Mouse (Mus musculus): ENCODE measurements at regions not wholly inside any gene's neighbourhood (a gene's known extent, or its start where the extent isn't known, plus 50 kb on each side); places are given as distances from the start of the nearest gene placed in this dataset.

GRCm38 (mm10) chr13:72198341-72199105 is 235.0 kb upstream of the Irx1 start:
- Histone ChIP-seq H3K9ac (ENCODE audit: low read depth, low read length) (no peak overlapping the region), H3K4me2 (replicated peaks; ENCODE audit: low read depth) (peak overlapping the region; percentile 41), H3K27me3 (replicated peaks; ENCODE audit: control insufficient read depth, insufficient read depth, low read length) (no peaks in the 10 kb centered on the region), H3K9me3 (ENCODE audit: control insufficient read depth) (no peaks in the 10 kb centered on the region), H3K27ac (ENCODE audit: low read depth, low read length) (no peak overlapping the region), H3K4me3 (ENCODE audit: low read depth, low read length) (no peak overlapping the region), H3K36me3 (ENCODE audit: control insufficient read depth, insufficient read depth) (no peaks in the 10 kb centered on the region), H3K4me1 (replicated peaks; ENCODE audit: control insufficient read depth, insufficient read depth, low read length) (0 out of 2 replicates have a peak, but pooled peaks cover 5% of the 10 kb centered on the region)
- WGBS: 32% methylated on average over 22 of the region's 22 CpGs
- TF ChIP-seq CTCF (IDR thresholded peaks at IDR 0.05; ENCODE audit: low read depth): no peak
- no peak for ATAC-seq

- H3K9me3 ChIP-seq (ENCODE audit: control insufficient read depth): no peaks in the 10 kb centered on the region
- no peak overlapping the region for H3K4me3 ChIP-seq (ENCODE audit: low read depth, low read length)
- H3K4me2 ChIP-seq (replicated peaks; ENCODE audit: low read depth): peak overlapping the region; percentile 48
- no peak for TF ChIP-seq CTCF (IDR thresholded peaks at IDR 0.05; ENCODE audit: low read depth)
- H3K27ac ChIP-seq (ENCODE audit: low read depth, low read length): no peak overlapping the region
- 61% methylated on average over 5 of the region's 5 CpGs for WGBS
- H3K4me1 ChIP-seq (replicated peaks; ENCODE audit: control insufficient read depth, insufficient read depth, low read length): no peaks in the 10 kb centered on the region
- H3K36me3 ChIP-seq (ENCODE audit: control insufficient read depth, insufficient read depth): no peaks in the 10 kb centered on the region
- ATAC-seq: no peak
- no peak overlapping the region for H3K9ac ChIP-seq (ENCODE audit: low read depth, low read length)
- H3K27me3 ChIP-seq (replicated peaks; ENCODE audit: control insufficient read depth, insufficient read depth, low read length): 0 out of 2 replicates have a peak, but pooled peaks cover 6% of the 10 kb centered on the region
Measured at GRCm38 (mm10) chr13:72209518-72209917, 246.0 kb upstream of the Irx1 start.

GRCm38 (mm10) chr13:72209946-72210456 is 246.5 kb upstream of the Irx1 start:
- H3K4me1 ChIP-seq (replicated peaks; ENCODE audit: control insufficient read depth, insufficient read depth, low read length): no peaks in the 10 kb centered on the region
- H3K4me3 ChIP-seq (ENCODE audit: low read depth, low read length): no peak overlapping the region
- H3K27me3 ChIP-seq (replicated peaks; ENCODE audit: control insufficient read depth, insufficient read depth, low read length): 0 out of 2 replicates have a peak, but pooled peaks cover 6% of the 10 kb centered on the region
- no peak overlapping the region for H3K9ac ChIP-seq (ENCODE audit: low read depth, low read length)
- no peaks in the 10 kb centered on the region for H3K36me3 ChIP-seq (ENCODE audit: control insufficient read depth, insufficient read depth)
- TF ChIP-seq CTCF (IDR thresholded peaks at IDR 0.05; ENCODE audit: low read depth): 0 out of 2 replicates have a peak, but pooled peaks have one; percentile 17
- ATAC-seq: peak; percentile 86
- no peaks in the 10 kb centered on the region for H3K9me3 ChIP-seq (ENCODE audit: control insufficient read depth)
- H3K4me2 ChIP-seq (replicated peaks; ENCODE audit: low read depth): peak overlapping the region; percentile 48
- no peak overlapping the region for H3K27ac ChIP-seq (ENCODE audit: low read depth, low read length)
- 7% methylated on average over 10 of the region's 10 CpGs for WGBS

- H3K9me3 ChIP-seq (ENCODE audit: control insufficient read depth): no peaks in the 10 kb centered on the region
- H3K9ac ChIP-seq (ENCODE audit: low read depth, low read length): no peak overlapping the region
- peak overlapping the region; percentile 48 for H3K4me2 ChIP-seq (replicated peaks; ENCODE audit: low read depth)
- peak; percentile 57 for ATAC-seq
- no peak overlapping the region for H3K4me3 ChIP-seq (ENCODE audit: low read depth, low read length)
- H3K36me3 ChIP-seq (ENCODE audit: control insufficient read depth, insufficient read depth): no peaks in the 10 kb centered on the region
- 48% methylated on average over 7 of the region's 7 CpGs for WGBS
- H3K27me3 ChIP-seq (replicated peaks; ENCODE audit: control insufficient read depth, insufficient read depth, low read length): 0 out of 2 replicates have a peak, but pooled peaks cover 6% of the 10 kb centered on the region
- H3K4me1 ChIP-seq (replicated peaks; ENCODE audit: control insufficient read depth, insufficient read depth, low read length): no peaks in the 10 kb centered on the region
- TF ChIP-seq CTCF (IDR thresholded peaks at IDR 0.05; ENCODE audit: low read depth): no peak
- H3K27ac ChIP-seq (ENCODE audit: low read depth, low read length): no peak overlapping the region
Measured at GRCm38 (mm10) chr13:72210474-72211309, 247.2 kb upstream of the Irx1 start.

- TF ChIP-seq CTCF (IDR thresholded peaks at IDR 0.05; ENCODE audit: low read depth): no peak
- Histone ChIP-seq H3K27ac (ENCODE audit: low read depth, low read length) (no peak overlapping the region), H3K36me3 (ENCODE audit: control insufficient read depth, insufficient read depth) (no peaks in the 10 kb centered on the region), H3K9me3 (ENCODE audit: control insufficient read depth) (no peaks in the 10 kb centered on the region), H3K27me3 (replicated peaks; ENCODE audit: control insufficient read depth, insufficient read depth, low read length) (0 out of 2 replicates have a peak, but pooled peaks cover 6% of the 10 kb centered on the region), H3K4me1 (replicated peaks; ENCODE audit: control insufficient read depth, insufficient read depth, low read length) (no peaks in the 10 kb centered on the region), H3K4me3 (ENCODE audit: low read depth, low read length) (no peak overlapping the region), H3K9ac (ENCODE audit: low read depth, low read length) (no peak overlapping the region), H3K4me2 (replicated peaks; ENCODE audit: low read depth) (no peak overlapping the region)
- 82% methylated on average over 4 of the region's 4 CpGs for WGBS
- no peak for ATAC-seq
Measured at GRCm38 (mm10) chr13:72211716-72212115, 248.2 kb upstream of the Irx1 start.

GRCm38 (mm10) chr13:72212747-72213146 is 249.2 kb upstream of the Irx1 start:
- Histone ChIP-seq H3K27me3 (replicated peaks; ENCODE audit: control insufficient read depth, insufficient read depth, low read length) (0 out of 2 replicates have a peak, but pooled peaks cover 6% of the 10 kb centered on the region), H3K4me2 (replicated peaks; ENCODE audit: low read depth) (no peak overlapping the region), H3K9ac (ENCODE audit: low read depth, low read length) (no peak overlapping the region), H3K4me1 (replicated peaks; ENCODE audit: control insufficient read depth, insufficient read depth, low read length) (no peaks in the 10 kb centered on the region), H3K27ac (ENCODE audit: low read depth, low read length) (no peak overlapping the region), H3K4me3 (ENCODE audit: low read depth, low read length) (no peak overlapping the region), H3K36me3 (ENCODE audit: control insufficient read depth, insufficient read depth) (no peaks in the 10 kb centered on the region), H3K9me3 (ENCODE audit: control insufficient read depth) (no peaks in the 10 kb centered on the region)
- WGBS: 84% methylated on average over 2 of the region's 2 CpGs
- TF ChIP-seq CTCF (IDR thresholded peaks at IDR 0.05; ENCODE audit: low read depth): no peak
- ATAC-seq: no peak

Data from intestine, postnatal 0 days (tissue).